In genomic region chr4:59761365-59761729, GRCm38 (mm10) we compare ENCODE assay signal across 12 mouse cellular contexts. TPM values are rescaled to one million over a fixed set of nuclear protein-coding genes. Genes with fewer than 3 reads are reported as not detected.
A peak's percentile ranks its signal among the peaks of the same experiment; 100 is the strongest.
DNase-seq lines count a peak whose midpoint lies in the region; ATAC-seq and TF ChIP-seq lines count a peak whose summit lies in the region.
"Had no signal": no experiment of that assay in that cellular context is flagged by ENCODE, and none has a peak within 500 bp of the region (broad histone marks: within the 10 kb centered on the region; RNA-seq: fewer than 3 reads in every experiment).

No protein-coding gene starts in this region.

- no peak overlapping the region for H3K27ac ChIP-seq in liver, adult 2 months (replicated peaks; ENCODE audit: insufficient read depth, low read depth, low read length)
- H3K27ac ChIP-seq in liver, embryonic 12.5 days = no peak overlapping the region
- no peak overlapping the region for H3K27ac ChIP-seq in midbrain, embryonic 16.5 days (ENCODE audit: low read length)
- H3K27ac ChIP-seq: embryonic facial prominence, embryonic 10.5 days; liver, embryonic 15.5 days; midbrain, embryonic 10.5 days had no signal

- no peak overlapping the region for H3K9ac ChIP-seq in liver, adult 2 months (ENCODE audit: low read depth, low read length)
- no peak overlapping the region for H3K9ac ChIP-seq in liver, embryonic 12.5 days
- H3K9ac ChIP-seq in midbrain, embryonic 16.5 days (ENCODE audit: low read depth, low read length) = no peak overlapping the region
- H3K9ac ChIP-seq: liver, embryonic 15.5 days had no signal

- WGBS in liver, adult 2 months = 53% methylated on average over 4 of the region's 4 CpGs
- 59% methylated on average over 4 of the region's 4 CpGs for WGBS in liver, embryonic 12.5 days (ENCODE audit: insufficient replicate concordance)
- WGBS in lung, adult 2 months = 38% methylated on average over 4 of the region's 4 CpGs
- WGBS in midbrain, embryonic 16.5 days = 88% methylated on average over 4 of the region's 4 CpGs

- no peak for ATAC-seq in liver, embryonic 12.5 days
- 0 out of 2 replicates have a peak, but pooled peaks have one; percentile 42 for ATAC-seq in megakaryocyte progenitor cell, adult 5-6 weeks (replicated peaks; ENCODE audit: poor library complexity)
- ATAC-seq in midbrain, embryonic 16.5 days = no peak

- no peaks in the 10 kb centered on the region for H3K4me1 ChIP-seq in liver, adult 2 months (ENCODE audit: control insufficient read depth, insufficient read depth, low read length)
- no peaks in the 10 kb centered on the region for H3K4me1 ChIP-seq in liver, embryonic 12.5 days
- peaks cover 6% of the 10 kb centered on the region for H3K4me1 ChIP-seq in lung, adult 2 months (ENCODE audit: control insufficient read depth, insufficient read depth, low read length)
- H3K4me1 ChIP-seq in midbrain, embryonic 16.5 days (ENCODE audit: control insufficient read depth, insufficient read depth, low read length) = peaks cover 4% of the 10 kb centered on the region

- H3K9me3 ChIP-seq in liver, embryonic 12.5 days (replicated peaks) = no peaks in the 10 kb centered on the region
- no peaks in the 10 kb centered on the region for H3K9me3 ChIP-seq in midbrain, embryonic 16.5 days (replicated peaks; ENCODE audit: control insufficient read depth, low read length, poor library complexity, severe bottlenecking)
- H3K9me3 ChIP-seq: embryonic facial prominence, embryonic 10.5 days; liver, embryonic 15.5 days; midbrain, embryonic 10.5 days had no signal

- no peak for TF ChIP-seq CTCF in liver, adult 2 months (IDR thresholded peaks at IDR 0.05; ENCODE audit: low read depth, low read length)
- TF ChIP-seq CTCF in lung, adult 2 months (IDR thresholded peaks at IDR 0.05; ENCODE audit: insufficient read depth, low read length) = no peak

- DNase-seq in adrenal gland, postnatal 10 days = peak; percentile 40
- DNase-seq in adrenal gland, adult 8-10 months = no peak
- peak; percentile 58 for DNase-seq in liver, adult 2 months (ENCODE audit: extremely low read depth, low read depth, low spot score)
- DNase-seq in lung, adult 2 months = peak; percentile 46
- no peak for DNase-seq in spleen, postnatal 4 days (ENCODE audit: low spot score in 2 of 2)
- DNase-seq: spleen, adult 18-20 months had no signal

- no peak overlapping the region for H3K4me3 ChIP-seq in liver, adult 2 months (ENCODE audit: insufficient read depth, low read depth, low read length)
- H3K4me3 ChIP-seq in liver, embryonic 12.5 days = no peak overlapping the region
- H3K4me3 ChIP-seq in lung, adult 2 months (replicated peaks; ENCODE audit: extremely low read depth, low read depth, low read length) = no peak overlapping the region
- no peak overlapping the region for H3K4me3 ChIP-seq in midbrain, embryonic 16.5 days (ENCODE audit: low read depth, low read length)
- H3K4me3 ChIP-seq: embryonic facial prominence, embryonic 10.5 days; liver, embryonic 15.5 days; midbrain, embryonic 10.5 days had no signal

- H3K27me3 ChIP-seq in liver, adult 2 months (ENCODE audit: control insufficient read depth, insufficient read depth, low read length) = no peaks in the 10 kb centered on the region
- no peaks in the 10 kb centered on the region for H3K27me3 ChIP-seq in liver, embryonic 12.5 days (replicated peaks)
- no peaks in the 10 kb centered on the region for H3K27me3 ChIP-seq in midbrain, embryonic 16.5 days (ENCODE audit: control insufficient read depth, insufficient read depth, low read depth, low read length)
- H3K27me3 ChIP-seq: liver, embryonic 15.5 days had no signal

- TF ChIP-seq POLR2A in liver, adult 2 months (IDR thresholded peaks at IDR 0.05; ENCODE audit: extremely low read depth, insufficient read depth, low read length) = no peak
- TF ChIP-seq POLR2A in lung, adult 2 months (IDR thresholded peaks at IDR 0.05; ENCODE audit: borderline replicate concordance, extremely low read depth, low read depth, low read length) = no peak

- H3K36me3 ChIP-seq in liver, adult 2 months (ENCODE audit: control insufficient read depth, insufficient read depth, low read length) = no peaks in the 10 kb centered on the region
- no peaks in the 10 kb centered on the region for H3K36me3 ChIP-seq in liver, embryonic 12.5 days
- no peaks in the 10 kb centered on the region for H3K36me3 ChIP-seq in midbrain, embryonic 16.5 days (ENCODE audit: control insufficient read depth, insufficient read depth, low read length)
- H3K36me3 ChIP-seq: embryonic facial prominence, embryonic 10.5 days; liver, embryonic 15.5 days; midbrain, embryonic 10.5 days had no signal

- H3K4me2 ChIP-seq in liver, embryonic 12.5 days = no peak overlapping the region
- H3K4me2 ChIP-seq in midbrain, embryonic 16.5 days (ENCODE audit: low read length) = no peak overlapping the region
- H3K4me2 ChIP-seq: liver, embryonic 15.5 days had no signal

- no peaks in the 10 kb centered on the region for H3K79me2 ChIP-seq in liver, adult 2 months (ENCODE audit: control insufficient read depth, insufficient read depth, low read length)

RNA-seq across cellular contexts. Expression of gene Inip, which starts 40.0 kb away (rescaled TPM):
- total RNA-seq in adrenal gland, postnatal 10 days (2021) = 10 to 100 TPM; 12.6 to 18.3 TPM
- total RNA-seq in adrenal gland, adult 8-10 months (2022) = 10 to 100 TPM; 17.8 to 24.3 (median 19.9) TPM
- total RNA-seq in liver, adult 2 months (2014; rRNA removed) = 2.4 and 3.4 TPM in 2 replicates
- 2.3 and 2.4 TPM in 2 replicates for polyA plus RNA-seq in liver, adult 2 months (2012; rRNA removed)
- polyA plus RNA-seq in liver, embryonic 12.5 days (2016; fragmentation: Nextera tagmentation; extraction: Ambion mirVana) = 34.7 and 35.8 TPM in 2 replicates
- polyA plus RNA-seq in lung, adult 2 months (2012; rRNA removed) = 6.8 and 8.9 TPM in 2 replicates
- total RNA-seq in megakaryocyte progenitor cell, adult 5-6 weeks (2015) = 54.2 and 65.5 TPM in 2 replicates
- total RNA-seq in megakaryocyte progenitor cell, adult 5-6 weeks (2017) = 70.2 and 70.8 TPM in 2 replicates
- 54.3 and 59.0 TPM in 2 replicates for polyA plus RNA-seq in midbrain, embryonic 16.5 days (2015; fragmentation: Nextera tagmentation; extraction: Ambion mirVana)

RNA-seq across cellular contexts. Expression of gene Snx30, which starts 44.3 kb away (rescaled TPM):
- total RNA-seq in adrenal gland, postnatal 10 days (2021) = 1 to 10 TPM; 8.0 to 8.9 TPM
- total RNA-seq in adrenal gland, adult 8-10 months (2022) = 10 to 100 TPM in 1 of 4 experiments, 1 to 10 TPM in 3; 6.6 to 10.2 (median 8.9) TPM
- 4.1 and 5.9 TPM in 2 replicates for total RNA-seq in liver, adult 2 months (2014; rRNA removed)
- polyA plus RNA-seq in liver, adult 2 months (2012; rRNA removed) = 1.4 and 1.6 TPM in 2 replicates
- polyA plus RNA-seq in liver, embryonic 12.5 days (2016; fragmentation: Nextera tagmentation; extraction: Ambion mirVana) = 5.6 and 7.5 TPM in 2 replicates
- polyA plus RNA-seq in lung, adult 2 months (2012; rRNA removed) = 5.1 and 7.0 TPM in 2 replicates
- total RNA-seq in megakaryocyte progenitor cell, adult 5-6 weeks (2015) = 13.0 and 16.1 TPM in 2 replicates
- 17.9 and 23.8 TPM in 2 replicates for total RNA-seq in megakaryocyte progenitor cell, adult 5-6 weeks (2017)
- polyA plus RNA-seq in midbrain, embryonic 16.5 days (2015; fragmentation: Nextera tagmentation; extraction: Ambion mirVana) = 17.0 and 17.7 TPM in 2 replicates

Comparison
In these comparisons a context has a peak if more than half of its experiments do, and no peak if none do; other contexts are left out.
1. DNase-seq: peak in adrenal gland, postnatal 10 days (single experiment), liver, adult 2 months (single experiment) and lung, adult 2 months (single experiment); none in adrenal gland, adult 8-10 months (single experiment) and spleen, postnatal 4 days (0 of 2).